Mouse (Mus musculus) neural tube, embryonic 13.5 days (tissue): ENCODE measurements around the gene Adck2. TPM values are rescaled to one million over a fixed set of nuclear protein-coding genes. Genes with fewer than 3 reads are reported as not detected.

ENCODE experiments used
- ATAC-seq: fragments of 200-750 bp; cut with Nextera tagmentation; 2 replicates; pipeline ENCODE4 v1.8.0; 2017; ENCODE audit warnings: low read depth, mild to moderate bottlenecking, moderate TSS enrichment, moderate library complexity
- H3K27ac ChIP-seq: fragments of 300-500 bp; sonication (generic); replicated peaks from 2 replicates; pipeline ENCODE4 v1.5.1; 2015; ENCODE audit warnings: moderate library complexity, mild to moderate bottlenecking, inconsistent platforms
- H3K27me3 ChIP-seq: fragments of 300-500 bp; sonication (generic); 2 replicates; pipeline ENCODE4 v1.6.1; 2015; ENCODE audit warnings: mild to moderate bottlenecking, inconsistent platforms
- H3K36me3 ChIP-seq: fragments of 300-500 bp; sonication (generic); 2 replicates; pipeline ENCODE4 v1.6.1; 2015; ENCODE audit warnings: mild to moderate bottlenecking, inconsistent platforms
- H3K4me1 ChIP-seq: fragments of 300-500 bp; sonication (generic); replicated peaks from 2 replicates; pipeline ENCODE4 v1.6.1; 2015; ENCODE audit warnings: inconsistent platforms
- H3K4me2 ChIP-seq: fragments of 300-500 bp; sonication (generic); 2 replicates; pipeline ENCODE4 v1.6.1; 2015; ENCODE audit warnings: inconsistent platforms, mild to moderate bottlenecking, moderate library complexity
- H3K4me3 ChIP-seq: fragments of 300-500 bp; sonication (generic); 2 replicates; pipeline ENCODE4 v1.5.1; 2015; ENCODE audit warnings: mild to moderate bottlenecking, inconsistent platforms
- H3K9ac ChIP-seq: fragments of 300-500 bp; sonication (generic); 2 replicates; pipeline ENCODE4 v1.6.1; 2015; ENCODE audit warnings: moderate library complexity, mild to moderate bottlenecking, inconsistent platforms
- H3K9me3 ChIP-seq: fragments of 300-500 bp; sonication (generic); 2 replicates; pipeline ENCODE4 v1.6.1; 2016; ENCODE audit warnings: inconsistent platforms
- WGBS: fragments of 180-500 bp; shearing (Covaris S2); methylation state at CpG from one replicate; pipeline ENCODE4 v1.1.7; 2015; 5-methylcytosine and 5-hydroxymethylcytosine counted together
- polyA plus RNA-seq: library from polyadenylated mRNA; unstranded; fragments of >200 nt; fragmentation: Nextera tagmentation; extraction: Ambion mirVana; gene quantifications from 2 replicates; pipeline ENCODE4 v1.2.1, GENCODE M21; 2015

Adck2 gene
- polyA plus RNA-seq, 1 experiment from 2014 or later, result 39.5 TPM

DNA sequence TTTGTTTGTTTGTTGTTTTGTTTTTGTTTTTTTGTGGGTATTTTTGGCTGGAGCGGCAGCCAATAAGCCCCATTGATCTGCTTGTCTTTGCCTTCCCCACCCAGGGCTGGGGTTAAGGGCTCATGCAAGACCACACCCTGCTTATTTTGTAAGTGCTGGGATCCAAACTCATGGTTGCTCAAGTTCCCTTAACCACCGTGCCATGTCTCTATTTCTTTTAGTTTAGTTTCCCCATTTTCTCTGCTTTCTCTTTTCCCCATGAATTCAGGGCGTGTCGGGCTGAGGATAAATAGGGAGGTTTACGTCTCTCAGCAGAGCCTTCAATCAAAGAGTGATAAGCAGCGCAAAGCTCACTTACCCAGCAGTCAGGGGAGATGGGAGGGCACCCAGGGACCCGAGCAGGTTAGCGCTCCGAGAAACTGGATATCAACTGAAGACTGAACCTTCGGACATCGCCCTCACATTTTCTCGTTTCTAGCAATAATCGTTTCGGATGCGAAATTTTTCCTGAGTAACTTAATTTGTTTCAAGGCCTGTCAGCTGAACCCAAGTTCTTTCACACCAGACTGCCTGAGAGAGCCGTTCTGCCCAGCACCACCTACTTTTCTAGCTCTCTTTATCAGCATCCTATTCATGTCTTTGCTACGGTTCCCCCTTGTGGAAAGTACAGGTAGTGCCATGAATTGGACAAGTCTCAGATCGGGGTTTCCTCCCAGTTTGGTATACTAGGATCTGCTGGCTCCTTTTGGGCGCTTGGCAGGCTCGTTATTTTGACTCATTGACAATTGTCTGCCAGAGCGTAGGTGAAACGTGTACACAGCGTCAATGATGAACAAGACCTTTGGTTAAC, 11.3 kb upstream of the Adck2 start:
- WGBS, result 23% methylated on average over 23 of the region's 23 CpGs
- H3K36me3 ChIP-seq, result no peaks in the 10 kb centered on the region
- no peaks in the 10 kb centered on the region for H3K27me3 ChIP-seq
- no peaks in the 10 kb centered on the region for H3K9me3 ChIP-seq
- peak overlapping the region; percentile 31 for H3K4me2 ChIP-seq
- H3K4me1 ChIP-seq, result peaks cover 26% of the 10 kb centered on the region
- ATAC-seq, result peak; percentile 30; the same call in 1 of the 2 replicates
- no peak overlapping the region; the same call in 1 of the 2 replicates for H3K4me3 ChIP-seq
- no peak overlapping the region for H3K9ac ChIP-seq
- no peak overlapping the region for H3K27ac ChIP-seq

DNA sequence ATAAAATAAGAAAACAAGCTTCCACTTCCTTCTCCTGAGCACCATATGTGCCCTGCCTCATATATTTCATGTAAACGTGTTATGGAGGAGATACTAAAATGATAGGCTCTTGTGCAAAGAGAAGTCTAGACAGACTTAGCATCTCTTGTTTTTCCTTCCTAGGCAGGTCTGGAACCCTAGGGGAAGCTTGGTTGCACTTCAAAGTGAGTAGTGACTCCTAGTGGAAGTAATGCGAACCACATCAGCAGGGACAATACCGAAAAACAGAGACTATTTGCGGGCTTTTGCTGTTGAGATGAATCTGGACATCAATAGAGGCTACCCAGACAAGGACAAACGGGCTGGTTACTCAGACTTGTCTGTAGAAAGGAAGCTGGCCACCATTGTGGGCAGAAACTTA, 6.1 kb upstream of the Adck2 start:
- ATAC-seq, result no peak
- H3K4me2 ChIP-seq, result no peak overlapping the region
- no peak overlapping the region for H3K27ac ChIP-seq
- 20% methylated on average over 5 of the region's 5 CpGs for WGBS
- H3K4me3 ChIP-seq, result no peak overlapping the region
- H3K36me3 ChIP-seq, result no peaks in the 10 kb centered on the region
- H3K9me3 ChIP-seq, result no peaks in the 10 kb centered on the region
- no peak overlapping the region for H3K9ac ChIP-seq
- no peaks in the 10 kb centered on the region for H3K27me3 ChIP-seq
- peaks cover under 1% of the 10 kb centered on the region; the same call in 1 of the 2 replicates for H3K4me1 ChIP-seq

- Histone ChIP-seq H3K9me3 (no peaks in the 10 kb centered on the region), H3K27me3 (no peaks in the 10 kb centered on the region), H3K27ac (no peak overlapping the region), H3K4me1 (peaks cover 16% of the 10 kb centered on the region), H3K4me2 (no peak overlapping the region), H3K9ac (no peak overlapping the region), H3K36me3 (no peaks in the 10 kb centered on the region), H3K4me3 (no peak overlapping the region)
- 76% methylated on average over 3 of the region's 3 CpGs for WGBS
- no peak for ATAC-seq
These were observed 3.2 kb upstream of the Adck2 start for GRCm38 (mm10) chr6:39570426-39570825.

DNA sequence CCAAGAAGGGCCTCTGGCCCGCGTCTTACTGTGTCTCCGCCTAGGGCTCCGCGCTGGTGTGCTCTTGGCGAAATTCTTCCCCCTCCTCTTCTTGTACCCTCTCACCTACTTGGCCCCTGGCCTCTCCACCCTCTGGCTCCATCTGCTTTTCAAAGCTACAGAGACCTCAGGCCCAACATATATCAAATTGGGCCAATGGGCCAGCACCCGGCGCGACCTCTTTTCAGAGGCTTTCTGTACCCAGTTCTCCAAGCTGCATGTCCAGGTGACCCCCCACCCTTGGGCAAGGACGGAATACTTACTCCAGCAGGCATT, 839 bp downstream of the Adck2 start:
- no peak; the same call in none of the 2 replicates for ATAC-seq
- no peaks in the 10 kb centered on the region for H3K9me3 ChIP-seq
- peak overlapping the region; percentile 90 for H3K4me2 ChIP-seq
- H3K36me3 ChIP-seq, result peaks cover 30% of the 10 kb centered on the region
- peak overlapping the region; percentile 88 for H3K4me3 ChIP-seq
- peaks cover 16% of the 10 kb centered on the region for H3K4me1 ChIP-seq
- no peaks in the 10 kb centered on the region for H3K27me3 ChIP-seq
- peak overlapping the region; percentile 97 for H3K27ac ChIP-seq
- peak overlapping the region; percentile 93 for H3K9ac ChIP-seq
- 28% methylated on average over 10 of the region's 10 CpGs for whole genome bisulfite sequencing

DNA sequence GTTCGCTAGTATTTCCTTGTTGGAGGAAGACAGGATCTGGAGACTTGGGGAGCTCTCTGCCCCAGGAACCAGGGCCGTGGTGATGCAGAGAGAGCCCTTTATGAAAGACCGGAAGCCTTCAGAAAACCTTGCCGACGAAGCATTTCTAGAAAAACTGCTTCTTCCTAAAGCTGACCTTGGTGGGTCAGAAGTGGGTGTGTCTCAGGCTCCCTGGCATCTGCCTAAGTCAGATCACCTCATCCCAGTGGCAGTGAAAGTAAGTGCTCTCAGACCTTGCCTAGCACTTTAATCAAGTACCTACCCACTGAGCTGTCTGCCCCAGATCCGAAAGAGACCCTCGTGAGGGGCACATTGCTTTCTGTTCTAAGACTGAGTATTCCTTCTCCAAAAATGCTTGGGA, 1.3 kb downstream of the Adck2 start:
- Histone ChIP-seq H3K9ac (peak overlapping the region; percentile 93), H3K9me3 (no peaks in the 10 kb centered on the region), H3K27ac (peak overlapping the region; percentile 97; the same call in 1 of the 2 replicates), H3K36me3 (peaks cover 34% of the 10 kb centered on the region), H3K4me1 (peaks cover 16% of the 10 kb centered on the region), H3K4me2 (peak overlapping the region; percentile 90), H3K4me3 (peak overlapping the region; percentile 88), H3K27me3 (no peaks in the 10 kb centered on the region)
- 70% methylated on average over 7 of the region's 7 CpGs for WGBS
- ATAC-seq, result no peak

DNA sequence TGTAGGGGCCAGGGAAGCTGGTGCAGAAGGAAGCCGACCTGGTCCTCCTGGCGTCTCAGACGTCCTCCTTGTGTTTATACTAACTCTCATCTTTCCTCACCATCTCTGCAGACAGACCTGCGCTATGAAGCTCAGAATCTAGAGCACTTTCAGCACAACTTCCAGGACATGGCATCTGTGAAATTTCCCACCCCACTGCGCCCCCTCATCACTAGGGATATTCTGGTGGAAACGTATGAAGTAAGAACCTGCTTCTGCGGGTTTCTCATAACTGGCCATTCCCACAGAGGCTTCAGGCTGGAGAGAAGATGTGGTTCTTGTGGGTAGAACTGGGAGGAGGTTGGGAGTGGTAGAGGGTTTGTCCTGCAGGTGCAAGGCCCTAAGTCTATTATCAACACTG, 5.9 kb downstream of the Adck2 start:
- H3K9ac ChIP-seq, result no peak overlapping the region
- peaks cover 6% of the 10 kb centered on the region for H3K4me1 ChIP-seq
- H3K27ac ChIP-seq, result no peak overlapping the region
- no peak overlapping the region for H3K4me3 ChIP-seq
- ATAC-seq, result no peak
- 91% methylated on average over 7 of the region's 7 CpGs for WGBS
- H3K27me3 ChIP-seq, result no peaks in the 10 kb centered on the region
- no peaks in the 10 kb centered on the region for H3K9me3 ChIP-seq
- no peak overlapping the region for H3K4me2 ChIP-seq
- H3K36me3 ChIP-seq, result peaks cover 74% of the 10 kb centered on the region

- Histone ChIP-seq H3K4me2 (no peak overlapping the region), H3K9me3 (no peaks in the 10 kb centered on the region), H3K9ac (no peak overlapping the region), H3K27me3 (no peaks in the 10 kb centered on the region), H3K27ac (no peak overlapping the region), H3K4me3 (no peak overlapping the region), H3K4me1 (no peaks in the 10 kb centered on the region), H3K36me3 (peaks cover 81% of the 10 kb centered on the region)
- no peak for ATAC-seq
- WGBS, result 88% methylated on average over 2 of the region's 2 CpGs
These were observed 6.9 kb downstream of the Adck2 start for GRCm38 (mm10) chr6:39580558-39580957.

DNA sequence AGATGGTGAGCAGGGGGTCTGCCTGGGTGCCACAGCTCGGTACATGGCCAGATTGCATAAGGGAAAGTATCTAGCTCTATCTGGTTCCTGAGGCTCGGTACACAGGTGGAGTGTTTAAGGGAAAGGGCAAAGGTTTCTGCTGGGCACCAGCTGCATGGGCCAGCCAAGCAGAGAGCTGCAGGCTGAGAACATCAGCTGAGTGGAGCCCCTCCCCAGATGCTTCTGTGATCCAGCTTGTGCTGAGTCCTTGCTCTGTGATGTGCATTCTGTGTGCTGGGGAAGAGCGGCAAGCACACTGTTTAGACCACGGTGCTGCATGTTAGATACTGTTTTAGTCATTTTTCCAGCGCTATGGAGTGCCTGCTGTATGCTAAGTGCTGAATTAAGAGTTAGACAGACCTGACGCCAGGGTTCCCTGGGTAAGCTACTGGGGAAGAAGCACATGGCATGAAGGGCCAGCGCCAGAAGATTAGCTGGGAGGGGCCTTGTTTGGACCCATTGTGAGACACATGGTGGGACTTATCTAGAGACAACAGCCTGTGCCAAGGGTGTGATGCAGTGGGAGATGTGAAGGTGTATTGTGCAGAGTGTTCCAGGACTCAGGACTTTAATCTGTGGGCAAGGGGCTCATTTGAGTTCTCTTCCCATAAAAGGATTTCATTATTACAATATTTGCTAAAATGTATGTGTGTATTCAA, 7.6 kb downstream of the Adck2 start:
- no peaks in the 10 kb centered on the region for H3K27me3 ChIP-seq
- no peak overlapping the region for H3K9ac ChIP-seq
- H3K4me2 ChIP-seq, result no peak overlapping the region
- ATAC-seq, result no peak
- no peaks in the 10 kb centered on the region for H3K4me1 ChIP-seq
- no peak overlapping the region for H3K27ac ChIP-seq
- H3K9me3 ChIP-seq, result no peaks in the 10 kb centered on the region
- WGBS, result 85% methylated on average over 7 of the region's 7 CpGs
- H3K36me3 ChIP-seq, result peaks cover 88% of the 10 kb centered on the region
- no peak overlapping the region for H3K4me3 ChIP-seq

- Histone ChIP-seq H3K9me3 (no peaks in the 10 kb centered on the region), H3K4me3 (no peak within 1 kb of the TSS), H3K4me1 (no peaks in the 10 kb centered on the region), H3K27me3 (no peaks in the 10 kb centered on the region), H3K9ac (no peak within 1 kb of the TSS), H3K36me3 (peaks cover 90% of the 10 kb centered on the region), H3K27ac (no peak within 1 kb of the TSS), H3K4me2 (no peak within 1 kb of the TSS)
- WGBS, result 93% methylated on average over 6 of the region's 6 CpGs
- no peak for ATAC-seq
These were observed 11.8 kb downstream of the Adck2 start, which contains the start of gene Gm42420 for GRCm38 (mm10) chr6:39585517-39585916. Gene Gm42420, plus strand, starts transcription at chr6:39585753.

DNA sequence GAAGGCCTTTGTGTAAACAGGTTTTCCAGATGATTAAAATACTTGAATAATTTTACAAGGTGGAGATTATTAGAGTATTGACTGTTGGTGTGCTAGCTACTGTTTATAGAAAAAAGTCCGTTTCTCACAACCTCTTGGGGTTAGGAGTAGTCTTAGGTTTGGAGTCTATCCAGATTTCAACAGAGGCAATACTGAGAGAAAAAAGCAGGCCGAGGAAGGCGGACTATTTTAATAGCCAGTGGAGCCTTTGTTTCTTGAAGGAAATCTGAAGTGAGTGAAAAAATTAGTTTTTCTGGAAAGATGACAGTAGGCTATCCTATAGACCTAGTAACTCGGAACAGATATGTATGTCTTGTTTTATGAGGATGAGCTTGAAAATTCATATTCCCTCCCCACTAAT, 17.8 kb downstream of the Adck2 start:
- Histone ChIP-seq H3K9ac (no peak overlapping the region), H3K4me2 (peak overlapping the region; percentile 63; the same call in 1 of the 2 replicates), H3K36me3 (peaks cover 42% of the 10 kb centered on the region), H3K4me1 (peaks cover 21% of the 10 kb centered on the region), H3K27me3 (no peaks in the 10 kb centered on the region), H3K4me3 (peak overlapping the region; percentile 77; the same call in 1 of the 2 replicates), H3K27ac (no peak overlapping the region), H3K9me3 (no peaks in the 10 kb centered on the region)
- 94% methylated on average over 4 of the region's 4 CpGs for WGBS
- ATAC-seq, result no peak

DNA sequence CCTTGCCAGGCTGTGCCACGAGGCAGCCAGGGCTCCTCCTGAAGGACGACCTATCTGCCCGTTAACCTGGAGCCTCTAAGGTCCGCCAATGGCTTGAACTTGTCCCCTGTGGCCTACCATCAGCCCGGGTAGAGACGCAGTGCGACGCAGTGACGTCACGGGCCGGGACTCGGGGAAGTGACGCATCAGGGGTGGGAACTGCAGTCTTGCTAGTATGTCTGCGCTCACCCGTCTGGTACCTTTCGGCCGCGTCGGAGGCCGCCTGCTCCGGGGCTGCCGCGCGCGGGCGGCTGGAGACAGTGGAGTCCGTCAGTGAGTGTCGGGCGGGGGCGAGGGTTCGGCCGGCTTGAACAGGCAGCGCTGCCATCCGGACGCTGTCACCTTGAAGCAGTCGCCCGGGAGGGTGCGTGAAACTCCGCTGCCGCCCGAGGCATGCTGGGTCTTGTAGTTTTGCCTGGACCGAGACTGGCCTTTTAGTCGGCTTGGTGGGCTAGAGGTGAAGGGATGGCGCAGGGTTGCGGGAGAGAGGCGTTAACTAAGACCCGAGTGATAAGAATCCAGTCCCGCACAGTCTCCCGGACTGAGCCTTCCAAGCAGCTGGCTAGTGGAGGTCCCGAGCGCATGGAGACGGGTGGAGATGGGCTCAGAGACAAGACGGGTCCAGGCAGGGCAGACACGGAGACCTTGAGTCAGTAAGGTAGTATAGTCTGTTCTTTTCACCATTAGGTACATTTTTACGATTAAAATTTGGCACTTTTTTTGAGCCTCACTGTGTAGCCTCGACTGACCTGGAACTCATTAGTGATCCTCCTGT, 18.9 kb downstream of the Adck2 start, which contains the start of gene Ndufb2:
Gene Ndufb2, plus strand, starts transcription at position 174 of the 814 bp plus-strand sequence.
- Histone ChIP-seq H3K27ac (peak within 1 kb of the TSS; percentile 94), H3K4me3 (peak within 1 kb of the TSS; percentile 77), H3K36me3 (peaks cover 40% of the 10 kb centered on the region), H3K27me3 (no peaks in the 10 kb centered on the region), H3K9ac (peak within 1 kb of the TSS; percentile 88), H3K9me3 (no peaks in the 10 kb centered on the region), H3K4me1 (peaks cover 21% of the 10 kb centered on the region), H3K4me2 (peak within 1 kb of the TSS; percentile 63)
- peak; percentile 98 for ATAC-seq
- WGBS, result under 1% methylated on average over 56 of the region's 56 CpGs

DNA sequence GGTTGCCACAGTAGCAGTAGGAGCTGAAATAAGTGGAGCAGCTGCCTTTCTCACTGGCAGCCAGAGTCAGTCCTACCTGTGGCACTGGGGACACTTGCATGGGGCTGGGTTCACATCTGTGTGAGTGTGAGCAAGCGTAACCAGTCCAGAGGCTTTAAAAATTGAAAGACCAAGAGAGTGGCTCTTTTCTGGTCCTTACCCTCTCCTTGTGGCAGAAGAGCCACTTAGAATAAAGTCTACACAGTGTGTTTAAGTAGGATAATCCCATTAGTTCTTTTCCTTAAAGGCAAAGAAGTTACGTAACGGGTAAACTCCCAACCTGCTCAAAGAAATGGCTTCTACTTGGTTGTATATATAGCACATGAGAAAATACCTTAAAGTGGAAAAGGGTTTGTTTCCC, 27.2 kb downstream of the Adck2 start:
- no peak overlapping the region for H3K4me3 ChIP-seq
- H3K4me1 ChIP-seq, result no peaks in the 10 kb centered on the region
- no peaks in the 10 kb centered on the region for H3K27me3 ChIP-seq
- H3K4me2 ChIP-seq, result no peak overlapping the region
- 95% methylated on average over 3 of the region's 3 CpGs for WGBS
- H3K9ac ChIP-seq, result no peak overlapping the region
- H3K9me3 ChIP-seq, result no peaks in the 10 kb centered on the region
- no peak overlapping the region for H3K27ac ChIP-seq
- no peak for ATAC-seq
- H3K36me3 ChIP-seq, result peaks cover 64% of the 10 kb centered on the region
